Mouse (Mus musculus) midbrain, embryonic 14.5 days (tissue): Measurements from ENCODE around the gene Nrcam. TPM values are rescaled to one million over a fixed set of nuclear protein-coding genes. Genes with fewer than 3 reads are reported as not detected.

Experiments
- ATAC-seq: fragments of 200-750 bp; cut with Nextera tagmentation; 2 replicates; pipeline ENCODE4 v1.8.0; 2017; ENCODE audit warnings: moderate number of reproducible peaks, moderate library complexity; ENCODE audit not compliant: low FRiP score, low TSS enrichment
- DNase-seq: peaks from one replicate; pipeline ENCODE4 v3.0.0-alpha.2; 2015
- H3K27ac ChIP-seq: fragments of 300-500 bp; sonication (generic); replicated peaks from 2 replicates; pipeline ENCODE4 v1.5.1; 2014; ENCODE audit warnings: mild to moderate bottlenecking, low read depth, low read length, moderate library complexity
- H3K27me3 ChIP-seq: fragments of 300-500 bp; sonication (generic); 2 replicates; pipeline ENCODE4 v1.6.1; 2014; ENCODE audit warnings: low read length, control low read depth, mixed read lengths; ENCODE audit not compliant: control insufficient read depth, insufficient read depth
- H3K36me3 ChIP-seq: fragments of 300-500 bp; sonication (generic); 2 replicates; pipeline ENCODE4 v1.6.1; 2014; ENCODE audit warnings: low read length, control low read depth; ENCODE audit not compliant: control insufficient read depth, insufficient read depth
- H3K4me1 ChIP-seq: fragments of 300-500 bp; sonication (generic); 2 replicates; pipeline ENCODE4 v1.6.1; 2014; ENCODE audit warnings: mild to moderate bottlenecking, antibody characterized with exemption, low read length, control low read depth; ENCODE audit not compliant: control insufficient read depth, insufficient read depth
- H3K4me2 ChIP-seq: fragments of 300-500 bp; sonication (generic); 2 replicates; pipeline ENCODE4 v1.6.1; 2014; ENCODE audit warnings: mild to moderate bottlenecking, low read length, moderate library complexity
- H3K4me3 ChIP-seq: fragments of 300-500 bp; sonication (generic); replicated peaks from 2 replicates; pipeline ENCODE4 v1.5.1; 2014; ENCODE audit warnings: low read depth, low read length
- H3K9ac ChIP-seq: fragments of 300-500 bp; sonication (generic); replicated peaks from 2 replicates; pipeline ENCODE4 v1.6.1; 2014; ENCODE audit warnings: mild to moderate bottlenecking, low read length, moderate library complexity
- H3K9me3 ChIP-seq: fragments of 300-500 bp; sonication (generic); 2 replicates; pipeline ENCODE4 v1.6.1; 2016; ENCODE audit warnings: low read length, control low read depth, mixed read lengths; ENCODE audit not compliant: control insufficient read depth
- WGBS: fragments of 180-500 bp; shearing (Covaris S2); extraction: QIAGEN DNeasy Blood & Tissue Kit; methylation state at CpG from one replicate; pipeline ENCODE4 v1.1.7; 2014; 5-methylcytosine and 5-hydroxymethylcytosine counted together
- polyA plus RNA-seq: library from polyadenylated mRNA; unstranded; fragments of >200 nt; fragmentation: Nextera tagmentation; extraction: Ambion mirVana; gene quantifications from 2 replicates; pipeline ENCODE4 v1.2.1, GENCODE M21; 2014

Nrcam gene
- polyA plus RNA-seq, 1 experiment from 2014 or later: 198 TPM

GRCm38 (mm10) chr12:44554051-44554450 lies 225.4 kb downstream of the Nrcam start:
- ATAC-seq: no peak
- Histone ChIP-seq H3K27ac (no peak overlapping the region), H3K9me3 (no peaks in the 10 kb centered on the region), H3K9ac (no peak overlapping the region), H3K4me1 (no peaks in the 10 kb centered on the region), H3K4me3 (no peak overlapping the region), H3K36me3 (peaks cover 60% of the 10 kb centered on the region), H3K27me3 (no peaks in the 10 kb centered on the region), H3K4me2 (no peak overlapping the region)
- 90% methylated on average over 2 of the region's 2 CpGs for WGBS
- DNase-seq: no peak

GRCm38 (mm10) chr12:44554808-44555207 lies 226.1 kb downstream of the Nrcam start:
- 95% methylated on average over 1 of the region's 1 CpGs for WGBS
- Histone ChIP-seq H3K27ac (no peak overlapping the region), H3K27me3 (no peaks in the 10 kb centered on the region), H3K36me3 (peaks cover 64% of the 10 kb centered on the region), H3K4me1 (no peaks in the 10 kb centered on the region), H3K4me2 (no peak overlapping the region), H3K9ac (no peak overlapping the region), H3K9me3 (no peaks in the 10 kb centered on the region), H3K4me3 (no peak overlapping the region)
- no peak for ATAC-seq
- no peak for DNase-seq

DNA sequence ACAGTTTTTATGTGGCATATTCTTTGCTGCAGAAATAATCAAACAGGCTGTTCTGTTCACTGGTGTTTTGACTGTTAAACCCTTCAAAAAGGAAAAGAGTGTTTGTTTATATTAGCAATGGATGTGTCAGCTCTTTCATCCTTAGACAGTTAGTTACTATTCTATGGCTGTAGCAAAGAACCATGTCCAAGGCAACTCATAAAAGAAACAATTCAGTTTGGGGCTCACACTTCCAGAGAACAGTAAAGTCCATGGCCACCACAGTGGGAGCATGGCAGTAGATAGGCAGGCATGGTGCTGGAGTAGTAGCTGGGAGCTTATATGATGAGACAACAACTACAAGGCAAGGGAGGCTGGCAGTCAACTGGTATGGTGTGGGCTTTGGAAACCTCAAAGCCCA lies 231.3 kb downstream of the Nrcam start:
- Histone ChIP-seq H3K4me1 (no peaks in the 10 kb centered on the region), H3K4me3 (no peak overlapping the region), H3K27ac (no peak overlapping the region), H3K36me3 (peaks cover 62% of the 10 kb centered on the region), H3K9me3 (no peaks in the 10 kb centered on the region), H3K27me3 (no peaks in the 10 kb centered on the region), H3K4me2 (no peak overlapping the region), H3K9ac (no peak overlapping the region)
- ATAC-seq (no peak), DNase-seq (no peak)

DNA sequence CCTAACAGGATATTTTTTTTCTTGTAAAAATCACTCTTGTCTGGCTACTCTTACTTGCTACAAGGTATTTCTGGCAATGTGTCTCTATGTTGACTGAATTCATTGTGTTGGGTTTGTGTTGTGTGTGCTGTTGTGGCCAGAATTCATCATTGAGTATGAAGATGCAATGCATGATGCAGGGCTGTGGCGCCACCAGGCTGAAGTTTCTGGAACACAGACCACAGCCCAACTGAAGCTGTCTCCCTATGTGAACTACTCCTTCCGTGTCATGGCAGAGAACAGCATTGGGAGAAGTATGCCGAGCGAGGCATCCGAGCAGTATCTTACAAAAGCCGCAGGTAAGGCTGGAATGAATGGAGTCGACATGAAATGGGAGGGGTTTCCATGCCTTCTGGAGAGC lies 241.4 kb downstream of the Nrcam start:
- Histone ChIP-seq H3K9me3 (no peaks in the 10 kb centered on the region), H3K9ac (no peak overlapping the region), H3K4me2 (no peak overlapping the region), H3K4me3 (no peak overlapping the region), H3K27me3 (no peaks in the 10 kb centered on the region), H3K27ac (no peak overlapping the region), H3K36me3 (peaks cover 66% of the 10 kb centered on the region), H3K4me1 (no peaks in the 10 kb centered on the region)
- DNase-seq (peak; percentile 31), ATAC-seq (no peak)
- 89% methylated on average over 7 of the region's 7 CpGs for WGBS

GRCm38 (mm10) chr12:44572664-44573063 lies 244.0 kb downstream of the Nrcam start:
- no peak for ATAC-seq
- DNase-seq: peak; percentile 82
- Histone ChIP-seq H3K4me1 (no peaks in the 10 kb centered on the region), H3K36me3 (peaks cover 72% of the 10 kb centered on the region), H3K9me3 (no peaks in the 10 kb centered on the region), H3K27ac (no peak overlapping the region), H3K4me3 (no peak overlapping the region), H3K9ac (no peak overlapping the region), H3K4me2 (no peak overlapping the region), H3K27me3 (no peaks in the 10 kb centered on the region)
- 18% methylated on average over 3 of the region's 3 CpGs for WGBS

GRCm38 (mm10) chr12:44574167-44574566 lies 245.5 kb downstream of the Nrcam start:
- Histone ChIP-seq H3K9ac (no peak overlapping the region), H3K4me3 (no peak overlapping the region), H3K27ac (no peak overlapping the region), H3K9me3 (no peaks in the 10 kb centered on the region), H3K4me1 (no peaks in the 10 kb centered on the region), H3K27me3 (no peaks in the 10 kb centered on the region), H3K4me2 (no peak overlapping the region), H3K36me3 (peaks cover 70% of the 10 kb centered on the region)
- 97% methylated on average over 3 of the region's 3 CpGs for WGBS
- DNase-seq: no peak
- ATAC-seq: no peak

DNA sequence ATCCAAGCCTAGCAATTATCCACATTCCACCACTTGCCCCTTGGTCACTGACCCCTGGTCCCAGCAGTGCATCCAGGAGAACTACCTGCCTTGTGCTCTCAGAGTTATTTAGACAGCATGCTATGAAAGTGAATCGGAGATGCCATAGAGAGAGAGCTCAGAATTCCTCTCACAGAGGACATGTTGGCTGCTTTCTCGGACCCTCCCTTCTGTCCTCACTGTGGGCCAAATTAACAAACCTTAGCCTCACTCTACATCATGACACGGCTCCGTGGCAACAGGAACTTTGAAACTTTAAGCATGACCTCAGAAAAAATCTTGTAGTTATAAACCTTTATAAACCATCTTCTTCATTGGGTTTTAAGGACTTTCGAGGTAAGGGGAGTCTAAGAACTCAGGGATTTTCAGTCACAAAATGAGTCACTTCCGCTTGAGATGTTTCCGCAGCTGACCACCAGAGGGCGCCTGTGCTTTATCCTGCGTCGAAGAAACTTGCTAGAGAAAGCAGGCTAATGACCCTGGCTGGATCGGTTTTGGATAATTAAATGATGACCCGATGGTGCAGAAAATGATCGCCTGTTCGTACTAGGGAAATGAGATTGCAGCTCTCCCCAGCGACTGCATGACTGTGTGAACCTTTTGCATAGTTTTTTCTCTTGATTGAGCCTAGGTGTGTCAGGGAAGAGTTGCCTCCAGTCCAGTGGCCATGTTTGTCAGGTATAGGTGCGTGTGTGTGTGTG lies 272.9 kb downstream of the Nrcam start:
- ATAC-seq: peak; percentile 12; the same call in 1 of the 2 replicates
- no peaks in the 10 kb centered on the region for H3K27me3 ChIP-seq
- no peaks in the 10 kb centered on the region for H3K4me1 ChIP-seq
- no peak overlapping the region for H3K27ac ChIP-seq
- peak; percentile 87 for DNase-seq
- H3K36me3 ChIP-seq: peaks cover 26% of the 10 kb centered on the region
- H3K4me3 ChIP-seq: no peak overlapping the region
- no peak overlapping the region for H3K9ac ChIP-seq
- WGBS: 34% methylated on average over 16 of the region's 16 CpGs
- no peak overlapping the region for H3K4me2 ChIP-seq
- no peaks in the 10 kb centered on the region for H3K9me3 ChIP-seq

DNA sequence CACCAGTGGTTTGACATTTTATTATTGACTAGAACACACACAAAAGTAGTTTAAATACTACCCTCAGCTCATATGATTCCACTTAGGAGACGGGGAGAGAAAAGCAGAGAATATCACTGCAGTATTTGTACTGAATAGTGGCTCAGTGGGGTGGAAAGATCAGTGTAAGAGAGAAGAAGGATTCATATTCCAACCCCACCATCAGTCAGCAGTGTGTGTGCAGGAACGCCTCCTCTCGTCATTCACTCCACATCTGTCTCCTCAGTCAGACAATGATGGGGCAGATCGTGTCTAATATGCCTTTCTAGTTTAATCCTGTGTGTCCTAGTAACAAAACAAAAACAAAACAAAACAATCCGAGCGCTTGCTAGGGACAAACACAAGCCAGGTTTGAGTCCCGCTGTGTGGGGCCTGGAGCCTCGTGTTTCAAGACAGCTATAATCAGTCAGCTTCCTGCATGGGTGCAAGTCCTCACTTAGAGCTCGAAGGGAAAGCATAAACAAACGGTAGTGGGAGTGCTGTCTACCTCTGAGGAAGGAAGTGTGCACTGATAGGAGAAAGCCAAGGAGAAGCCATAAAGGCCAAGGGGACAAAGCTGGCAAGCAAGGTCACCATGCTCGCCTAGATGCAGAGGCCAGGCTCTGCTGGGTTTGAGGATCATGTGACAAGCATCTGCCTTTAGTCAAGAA lies 273.7 kb downstream of the Nrcam start:
- Histone ChIP-seq H3K4me3 (no peak overlapping the region), H3K27ac (no peak overlapping the region), H3K9me3 (no peaks in the 10 kb centered on the region), H3K9ac (no peak overlapping the region), H3K36me3 (peaks cover 22% of the 10 kb centered on the region), H3K4me2 (no peak overlapping the region), H3K4me1 (no peaks in the 10 kb centered on the region), H3K27me3 (no peaks in the 10 kb centered on the region)
- no peak for DNase-seq
- WGBS: 67% methylated on average over 11 of the region's 11 CpGs
- ATAC-seq: no peak

- Histone ChIP-seq H3K4me3 (no peak overlapping the region), H3K27ac (no peak overlapping the region), H3K27me3 (no peaks in the 10 kb centered on the region), H3K4me1 (no peaks in the 10 kb centered on the region), H3K9ac (no peak overlapping the region), H3K4me2 (no peak overlapping the region), H3K36me3 (peaks cover 17% of the 10 kb centered on the region), H3K9me3 (no peaks in the 10 kb centered on the region)
- WGBS: 87% methylated on average over 5 of the region's 5 CpGs
- no peak for DNase-seq
- ATAC-seq: no peak
Observed at GRCm38 (mm10) chr12:44602958-44603331, 274.3 kb downstream of the Nrcam start.
